Mouse (Mus musculus) CH12.LX (cell line): ENCODE measurements at regions not wholly inside any gene's neighbourhood (a gene's known extent, or its start where the extent isn't known, plus 50 kb on each side); places are given as distances from the start of the nearest gene placed in this dataset.

Source experiments
- DNase-seq: peaks from one replicate; pipeline ENCODE4 v3.0.0-alpha.2; 2013; ENCODE audit errors: extremely low read depth
- H3K27ac ChIP-seq: 2 replicates; pipeline ENCODE4 v1.5.1; 2012; ENCODE audit warnings: low read depth, mild to moderate bottlenecking, control low read depth, moderate library complexity; ENCODE audit not compliant: insufficient read depth
- H3K27me3 ChIP-seq: replicated peaks from 2 replicates; pipeline ENCODE3; 2012; ENCODE audit warnings: inconsistent platforms
- H3K36me3 ChIP-seq, 2 experiments: replicated peaks in 1 of 2; 2 replicates each; pipeline versions ENCODE3 to v1.6.1; 2012; ENCODE audit warnings: inconsistent platforms in 1 of 2, low read length in 1 of 2, mild to moderate bottlenecking in 1 of 2, mixed read lengths in 1 of 2, moderate library complexity in 1 of 2; ENCODE audit not compliant: control insufficient read depth in 1 of 2, insufficient read depth in 1 of 2
- H3K4me1 ChIP-seq, 2 experiments: 2 replicates each; pipeline ENCODE4 v1.6.1; 2012; ENCODE audit warnings: inconsistent platforms in 1 of 2, moderate library complexity in 1 of 2; ENCODE audit not compliant: insufficient read depth in 2 of 2, control insufficient read depth in 1 of 2
- H3K4me2 ChIP-seq: 2 replicates; pipeline ENCODE4 v1.6.1; 2012; ENCODE audit warnings: low read depth, mild to moderate bottlenecking, control low read depth; ENCODE audit not compliant: poor library complexity, insufficient read depth, severe bottlenecking
- H3K4me3 ChIP-seq, 3 experiments: fragments of 150-350 bp in 1 of 3; sonication (generic) in 1 of 3; replicated peaks in 1 of 3; 2 replicates each; pipeline versions ENCODE3 to v1.5.1; 2011 to 2012; ENCODE audit warnings: low read depth in 2 of 3, low read length in 2 of 3, mild to moderate bottlenecking in 2 of 3, moderate library complexity in 2 of 3, control low read depth in 1 of 3, improper control_type of control experiment in 1 of 3, inconsistent platforms in 1 of 3, mixed read lengths in 1 of 3; ENCODE audit not compliant: poor library complexity in 1 of 3
- H3K79me2 ChIP-seq: replicated peaks from 2 replicates; pipeline ENCODE4 v1.6.1; 2012; ENCODE audit warnings: mild to moderate bottlenecking, moderate library complexity; ENCODE audit not compliant: control insufficient read depth, poor library complexity, insufficient read depth, severe bottlenecking; ENCODE audit errors: extremely low read depth
- H3K9ac ChIP-seq: 2 replicates; pipeline ENCODE4 v1.6.1; 2012; ENCODE audit warnings: low read depth, mild to moderate bottlenecking, control low read depth, moderate library complexity; ENCODE audit not compliant: insufficient read depth
- H3K9me3 ChIP-seq: replicated peaks from 2 replicates; pipeline ENCODE3; 2012; ENCODE audit warnings: low read length, inconsistent platforms, mixed read lengths
- CHD1 ChIP-seq: IDR thresholded peaks from 2 replicates; pipeline ENCODE4 v1.6.1; 2012; ENCODE audit warnings: low read depth, low read length, improper control_type of control experiment, inconsistent platforms
- CHD2 ChIP-seq: IDR thresholded peaks from 2 replicates; pipeline ENCODE4 v1.6.1; 2011; ENCODE audit warnings: low read length, improper control_type of control experiment
- ELF1 ChIP-seq: IDR thresholded peaks from 2 replicates; pipeline ENCODE4 v1.6.1; 2014; ENCODE audit warnings: low read depth, mild to moderate bottlenecking, inconsistent platforms, low read length, improper control_type of control experiment
- ETS1 ChIP-seq: conservative IDR thresholded peaks from 2 replicates; pipeline ENCODE4 v1.6.1; 2012; ENCODE audit warnings: low read depth, mild to moderate bottlenecking, inconsistent platforms, low read length, improper control_type of control experiment, moderate library complexity
- HCFC1 ChIP-seq: IDR thresholded peaks from 2 replicates; pipeline ENCODE4 v1.6.1; 2012; ENCODE audit warnings: low read depth, mild to moderate bottlenecking, inconsistent platforms, low read length, improper control_type of control experiment
- KAT2A ChIP-seq: IDR thresholded peaks from 2 replicates; pipeline ENCODE4 v1.6.1; 2012; ENCODE audit warnings: low read length, improper control_type of control experiment, inconsistent platforms; ENCODE audit not compliant: insufficient replicate concordance
- MAZ ChIP-seq: IDR thresholded peaks from 2 replicates; pipeline ENCODE4 v1.6.1; 2012; ENCODE audit warnings: low read depth, mild to moderate bottlenecking, inconsistent platforms, low read length, improper control_type of control experiment, moderate library complexity
- MEF2A ChIP-seq: IDR thresholded peaks from 2 replicates; pipeline ENCODE4 v1.6.1; 2014; ENCODE audit warnings: low read depth, mild to moderate bottlenecking, inconsistent platforms, low read length, improper control_type of control experiment, borderline replicate concordance
- MXI1 ChIP-seq: IDR thresholded peaks from 2 replicates; pipeline ENCODE4 v1.6.1; 2011; ENCODE audit warnings: mild to moderate bottlenecking, low read depth, low read length, improper control_type of control experiment
- PAX5 ChIP-seq: IDR thresholded peaks from 2 replicates; pipeline ENCODE4 v1.6.1; 2012; ENCODE audit warnings: low read length, inconsistent platforms, mixed read lengths
- POLR2A ChIP-seq: IDR thresholded peaks from 2 replicates; pipeline ENCODE4 v1.6.1; 2011; ENCODE audit warnings: low read depth, mild to moderate bottlenecking, improper control_type of control experiment, low read length
- POLR2AphosphoS2 ChIP-seq: IDR thresholded peaks from 2 replicates; pipeline ENCODE4 v1.6.1; 2011; ENCODE audit warnings: low read depth, low read length, improper control_type of control experiment
- RCOR1 ChIP-seq: conservative IDR thresholded peaks from 2 replicates; pipeline ENCODE4 v1.6.1; 2012; ENCODE audit warnings: low read depth, mild to moderate bottlenecking, inconsistent platforms, low read length, improper control_type of control experiment
- TCF12 ChIP-seq: IDR thresholded peaks from 2 replicates; pipeline ENCODE4 v1.6.1; 2014; ENCODE audit warnings: low read depth, mild to moderate bottlenecking, inconsistent platforms, low read length, improper control_type of control experiment
- USF2 ChIP-seq: conservative IDR thresholded peaks from 2 replicates; pipeline ENCODE4 v1.6.1; 2011; ENCODE audit warnings: low read depth, low read length, improper control_type of control experiment
- ZC3H11A ChIP-seq: IDR thresholded peaks from 2 replicates; pipeline ENCODE4 v1.6.1; 2012; ENCODE audit warnings: low read depth, mild to moderate bottlenecking, inconsistent platforms, low read length, improper control_type of control experiment
- ZNF384 ChIP-seq: IDR thresholded peaks from 2 replicates; pipeline ENCODE4 v1.6.1; 2012; ENCODE audit warnings: low read depth, low read length, improper control_type of control experiment, inconsistent platforms
- dilution Hi-C: fragments of 300-500 bp; cut with MboI; formaldehyde crosslinking; loops from 2 replicates; pipeline ENCODE4 v1.14.3; 2020; ENCODE audit warnings: low sequenced_read_pairs; ENCODE audit not compliant: extremely low pct_unique_long_range_greater_than_20kb, extremely low pct_ligation_motif_present
- in situ Hi-C: fragments of 300-500 bp; cut with MboI; formaldehyde crosslinking; loops from 3 replicates; pipeline ENCODE4 v1.14.3; 2019; ENCODE audit warnings: low sequenced_read_pairs, low pct_ligation_motif_present, low pct_unique_long_range_greater_than_20kb, mixed read lengths

- Histone ChIP-seq H3K4me3 (no peak overlapping the region), H3K27me3 (no peaks in the 10 kb centered on the region), H3K4me2 (no peak overlapping the region), H3K27ac (no peak overlapping the region), H3K79me2 (no peaks in the 10 kb centered on the region), H3K4me1 (no peaks in the 10 kb centered on the region), H3K9ac (no peak overlapping the region), H3K36me3 (no peaks in the 10 kb centered on the region), H3K9me3 (peaks cover 6% of the 10 kb centered on the region)
- no peak for DNase-seq
- dilution Hi-C loops (no loop called here), in situ Hi-C loops (no loop called here)
- no peak for TF ChIP-seq RCOR1
- TF ChIP-seq ZNF384: no peak
- no peak for TF ChIP-seq USF2
- TF ChIP-seq KAT2A: no peak
- TF ChIP-seq ELF1: no peak
- no peak for TF ChIP-seq CHD2
- TF ChIP-seq POLR2A: no peak
- TF ChIP-seq MEF2A: no peak
- TF ChIP-seq PAX5: no peak
- no peak for TF ChIP-seq TCF12
- TF ChIP-seq MXI1: no peak
- no peak for TF ChIP-seq ZC3H11A
- TF ChIP-seq HCFC1: no peak
- TF ChIP-seq CHD1: no peak
Measured at GRCm38 (mm10) chr6:103405961-103406360, 104.4 kb upstream of the Chl1 start.

GRCm38 (mm10) chr6:103414888-103415287, 95.5 kb upstream of the Chl1 start:
- Histone ChIP-seq H3K36me3 (no peaks in the 10 kb centered on the region), H3K79me2 (no peaks in the 10 kb centered on the region), H3K27me3 (no peaks in the 10 kb centered on the region), H3K9me3 (peaks cover 30% of the 10 kb centered on the region), H3K4me2 (no peak overlapping the region), H3K27ac (no peak overlapping the region), H3K4me1 (no peaks in the 10 kb centered on the region), H3K9ac (no peak overlapping the region), H3K4me3 (no peak overlapping the region)
- dilution Hi-C loops: no loop called here
- DNase-seq: no peak
- in situ Hi-C loops: no loop called here
- TF ChIP-seq ETS1: no peak
- TF ChIP-seq ELF1: no peak
- no peak for TF ChIP-seq MAZ
- no peak for TF ChIP-seq POLR2AphosphoS2
